Mouse (Mus musculus): ENCODE data around the gene Sema3g. TPM values are rescaled to one million over a fixed set of nuclear protein-coding genes. Genes with fewer than 3 reads are reported as not detected.

The Sema3g gene
- total and polyA plus RNA-seq, 3 experiments, result 0.04 to 0.25 TPM; not detected in 1

- no peaks in the 10 kb centered on the region for H3K9me3 ChIP-seq (replicated peaks; ENCODE audit: insufficient read depth, low read length)
- DNase-seq (ENCODE audit: low read depth, low spot score), result no peak
Observed at GRCm38 (mm10) chr14:31230442-31230841, 12.8 kb downstream of the Sema3g start.

GRCm38 (mm10) chr14:31232404-31233069 is 14.9 kb downstream of the Sema3g start:
- Histone ChIP-seq H3K27me3 (ENCODE audit: control insufficient read depth in 1 of 2, insufficient read depth in 2 of 2, low read length in 2 of 2) (peaks cover 4 to 5% of the 10 kb centered on the region in 2 experiments), H3K27ac (ENCODE audit: control insufficient read depth, low read depth, low read length) (no peak overlapping the region), H3K9ac (ENCODE audit: control insufficient read depth, low read depth, low read length, poor library complexity, severe bottlenecking) (no peak overlapping the region), H3K4me3 (ENCODE audit: control insufficient read depth in 1 of 2, insufficient read depth in 1 of 2, low read depth in 2 of 2, low read length in 2 of 2) (no peak overlapping the region), H3K36me3 (ENCODE audit: control insufficient read depth in 1 of 2, insufficient read depth in 2 of 2, low read length in 2 of 2) (no peaks in the 10 kb centered on the region), H3K9me3 (replicated peaks; ENCODE audit: insufficient read depth, low read length) (no peaks in the 10 kb centered on the region), H3K4me1 (ENCODE audit: control insufficient read depth in 1 of 2, insufficient read depth in 2 of 2, low read length in 2 of 2) (no peaks in the 10 kb centered on the region), H3K79me2 (ENCODE audit: control insufficient read depth, insufficient read depth, low read length, poor library complexity) (no peaks in the 10 kb centered on the region)
- TF ChIP-seq POLR2A (IDR thresholded peaks at IDR 0.05; ENCODE audit: control insufficient read depth in 1 of 2, insufficient read depth in 1 of 2, low read depth in 1 of 2, low read length in 2 of 2, poor library complexity in 1 of 2) (no peak), MXI1 (IDR thresholded peaks at IDR 0.05; ENCODE audit: low read depth, low read length) (no peak), EP300 (IDR thresholded peaks at IDR 0.05; ENCODE audit: low read depth in 1 of 2, low read length in 2 of 2) (no peak), KAT2A (conservative IDR thresholded peaks at IDR 0.05; ENCODE audit: low read depth, low read length) (no peak), TBP (IDR thresholded peaks at IDR 0.05; ENCODE audit: low read depth, low read length) (no peak), BHLHE40 (IDR thresholded peaks at IDR 0.05; ENCODE audit: borderline replicate concordance, low read depth, low read length) (no peak), HCFC1 (IDR thresholded peaks at IDR 0.05; ENCODE audit: low read depth, low read length) (no peak), MYB (IDR thresholded peaks at IDR 0.05; ENCODE audit: low read depth, low read length) (no peak), TAL1 (IDR thresholded peaks at IDR 0.05; ENCODE audit: low read length) (no peak), USF1 (IDR thresholded peaks at IDR 0.05; ENCODE audit: low read depth, low read length) (no peak), RCOR1 (IDR thresholded peaks at IDR 0.05; ENCODE audit: low read depth, low read length) (no peak), NRF1 (IDR thresholded peaks at IDR 0.05; ENCODE audit: insufficient read depth, low read depth, low read length, poor library complexity, severe bottlenecking) (no peak), ZKSCAN1 (IDR thresholded peaks at IDR 0.05; ENCODE audit: low read depth, low read length) (no peak), E2F4 (IDR thresholded peaks at IDR 0.05; ENCODE audit: borderline replicate concordance, low read depth, low read length) (no peak), SMC3 (IDR thresholded peaks at IDR 0.05; ENCODE audit: low read depth, low read length) (no peak), MAFK (IDR thresholded peaks at IDR 0.05; ENCODE audit: borderline replicate concordance, low read depth, low read length) (no peak), ZMIZ1 (IDR thresholded peaks at IDR 0.05; ENCODE audit: low read depth, low read length) (no peak), NELFE (IDR thresholded peaks at IDR 0.05; ENCODE audit: low read depth, low read length) (no peak), CHD2 (IDR thresholded peaks at IDR 0.05; ENCODE audit: low read length) (no peak), ZC3H11A (IDR thresholded peaks at IDR 0.05; ENCODE audit: low read depth, low read length) (no peak)
- no peak for DNase-seq (ENCODE audit: low read depth, low spot score)

More at GRCm38 (mm10) chr14:31230442-31230841, 12.8 kb downstream of the Sema3g start:
- no peak overlapping the region for H3K4me3 ChIP-seq (ENCODE audit: control insufficient read depth in 1 of 2, insufficient read depth in 1 of 2, low read depth in 2 of 2, low read length in 2 of 2)
- H3K36me3 ChIP-seq (ENCODE audit: control insufficient read depth in 1 of 2, insufficient read depth in 2 of 2, low read length in 2 of 2), result no peaks in the 10 kb centered on the region
- H3K27me3 ChIP-seq (ENCODE audit: control insufficient read depth in 1 of 2, insufficient read depth in 2 of 2, low read length in 2 of 2), result peaks cover 4 to 8% of the 10 kb centered on the region in 2 experiments
- H3K27ac ChIP-seq (ENCODE audit: control insufficient read depth, low read depth, low read length), result no peak overlapping the region
- H3K9ac ChIP-seq (ENCODE audit: control insufficient read depth, low read depth, low read length, poor library complexity, severe bottlenecking), result no peak overlapping the region
- TF ChIP-seq MAX (IDR thresholded peaks at IDR 0.05; ENCODE audit: low read length), result no peak
- TF ChIP-seq JUND (IDR thresholded peaks at IDR 0.05; ENCODE audit: low read depth, low read length), result no peak
- no peak for TF ChIP-seq ELF1 (IDR thresholded peaks at IDR 0.05; ENCODE audit: low read depth, low read length)
- TF ChIP-seq TCF12 (IDR thresholded peaks at IDR 0.05; ENCODE audit: low read depth, low read length), result no peak
- TF ChIP-seq SIN3A (IDR thresholded peaks at IDR 0.05; ENCODE audit: low read length), result no peak
- no peak for TF ChIP-seq KAT2A (conservative IDR thresholded peaks at IDR 0.05; ENCODE audit: low read depth, low read length)
- no peak for TF ChIP-seq GATA1 (IDR thresholded peaks at IDR 0.05; ENCODE audit: low read depth, low read length)
- TF ChIP-seq ZKSCAN1 (IDR thresholded peaks at IDR 0.05; ENCODE audit: low read depth, low read length), result no peak
- no peak for TF ChIP-seq MEF2A (IDR thresholded peaks at IDR 0.05; ENCODE audit: extremely low read depth, insufficient replicate concordance, low read depth, low read length, poor library complexity, severe bottlenecking)
- no peak for TF ChIP-seq POLR2A (IDR thresholded peaks at IDR 0.05; ENCODE audit: control insufficient read depth in 1 of 2, insufficient read depth in 1 of 2, low read depth in 1 of 2, low read length in 2 of 2, poor library complexity in 1 of 2)
- TF ChIP-seq SMC3 (IDR thresholded peaks at IDR 0.05; ENCODE audit: low read depth, low read length), result no peak
- no peak for TF ChIP-seq TAL1 (IDR thresholded peaks at IDR 0.05; ENCODE audit: low read length)
- no peak for TF ChIP-seq ETS1 (IDR thresholded peaks at IDR 0.05; ENCODE audit: low read depth, low read length)
- no peak for TF ChIP-seq NELFE (IDR thresholded peaks at IDR 0.05; ENCODE audit: low read depth, low read length)
- no peak for TF ChIP-seq MXI1 (IDR thresholded peaks at IDR 0.05; ENCODE audit: low read depth, low read length)
- TF ChIP-seq HCFC1 (IDR thresholded peaks at IDR 0.05; ENCODE audit: low read depth, low read length), result no peak
- no peak for TF ChIP-seq ZMIZ1 (IDR thresholded peaks at IDR 0.05; ENCODE audit: low read depth, low read length)
- no peak for TF ChIP-seq POLR2AphosphoS5 (IDR thresholded peaks at IDR 0.05; ENCODE audit: borderline replicate concordance, low read depth, low read length)
- TF ChIP-seq ZC3H11A (IDR thresholded peaks at IDR 0.05; ENCODE audit: low read depth, low read length), result no peak
- TF ChIP-seq USF2 (IDR thresholded peaks at IDR 0.05; ENCODE audit: borderline replicate concordance in 1 of 2, insufficient read depth in 1 of 2, low read depth in 1 of 2, low read length in 2 of 2), result no peak
- H3K4me1 ChIP-seq (ENCODE audit: control insufficient read depth in 1 of 2, insufficient read depth in 2 of 2, low read length in 2 of 2), result no peaks in the 10 kb centered on the region
- no peaks in the 10 kb centered on the region for H3K79me2 ChIP-seq (ENCODE audit: control insufficient read depth, insufficient read depth, low read length, poor library complexity)
